Mouse (Mus musculus) liver, adult 2 months (tissue): ENCODE measurements around the gene Uba1.

Experiments
- CTCF ChIP-seq: fragments of 200-500 bp; IDR thresholded peaks from 2 replicates; pipeline ENCODE4 v1.5.1; 2011; ENCODE audit warnings: low read depth, low read length, control low read depth
- POLR2A ChIP-seq: fragments of 200-500 bp; IDR thresholded peaks from 2 replicates; pipeline ENCODE4 v1.6.1; 2011; ENCODE audit warnings: low read length, control low read depth; ENCODE audit not compliant: insufficient read depth; ENCODE audit errors: extremely low read depth

- TF ChIP-seq CTCF (no peak), POLR2A (no peak)
Observed at GRCm38 (mm10) chrX:20638141-20638540, 20.0 kb upstream of the Uba1 start.
